Mouse (Mus musculus) neural tube, embryonic 12.5 days (tissue): Measurements from ENCODE around the gene Zkscan5. TPM values are rescaled to one million over a fixed set of nuclear protein-coding genes. Genes with fewer than 3 reads are reported as not detected.

Experiments
- polyA plus RNA-seq: library from polyadenylated mRNA; unstranded; fragments of >200 nt; fragmentation: Nextera tagmentation; extraction: Ambion mirVana; gene quantifications from 2 replicates; pipeline ENCODE4 v1.2.1, GENCODE M21; 2016

The Zkscan5 gene
- polyA plus RNA-seq, 1 experiment from 2014 or later: 19.2 TPM

Other genes starting within 250 kb of the Zkscan5 start
- gene Smurf1, start 238.7 kb upstream of the Zkscan5 start, polyA plus RNA-seq: 26.5 and 30.2 TPM in 2 replicates
- not detected in 2 replicates for gene Gm4871, start 171.8 kb upstream of the Zkscan5 start, polyA plus RNA-seq
- gene 1700018F24Rik, start 161.6 kb upstream of the Zkscan5 start, polyA plus RNA-seq: not detected in 2 replicates
- gene Arpc1a, start 120.7 kb upstream of the Zkscan5 start, polyA plus RNA-seq: 196 and 198 TPM in 2 replicates
- gene Kpna7, start 120.5 kb upstream of the Zkscan5 start, polyA plus RNA-seq: not detected in 2 replicates
- gene Arpc1b, start 90.3 kb upstream of the Zkscan5 start, polyA plus RNA-seq: 94.4 and 101 TPM in 2 replicates
- 116 and 136 TPM in 2 replicates for gene Pdap1, start 64.3 kb upstream of the Zkscan5 start, polyA plus RNA-seq
- gene Bud31, start 64.2 kb upstream of the Zkscan5 start, polyA plus RNA-seq: 231 and 236 TPM in 2 replicates
- 20.5 and 21.8 TPM in 2 replicates for gene Ptcd1, start 37.5 kb upstream of the Zkscan5 start, polyA plus RNA-seq
- 58.5 and 59.5 TPM in 2 replicates for gene Cpsf4, start 37.3 kb upstream of the Zkscan5 start, polyA plus RNA-seq
- 538 and 555 TPM in 2 replicates for gene Atp5j2, start 12.5 kb upstream of the Zkscan5 start, polyA plus RNA-seq
- gene Zkscan14, start 2.7 kb upstream of the Zkscan5 start, polyA plus RNA-seq: 12.7 and 13.0 TPM in 2 replicates
- gene Zfp655, start 27.2 kb downstream of the Zkscan5 start, polyA plus RNA-seq: 39.7 and 41.7 TPM in 2 replicates
- gene Zscan25, start 75.9 kb downstream of the Zkscan5 start, polyA plus RNA-seq: 0.57 and 0.91 TPM in 2 replicates
- gene Cyp3a57, start 140.7 kb downstream of the Zkscan5 start, polyA plus RNA-seq: not detected in 2 replicates